Mouse (Mus musculus) frontal cortex, postnatal 36 days (tissue): ENCODE data around the gene Syt6.
A peak's percentile ranks its signal among the peaks of the same experiment; 100 is the strongest.
"Not testable (repeated sequence)": the region's sequence is repeated elsewhere in the genome, so short reads cannot be mapped to it uniquely, and the experiment has no call there.

Source experiments
- DNase-seq, 2 experiments: peaks; one replicate each; pipeline ENCODE4 v3.0.0; 2022; ENCODE audit warnings: low spot score in 2 of 2

Syt6 gene

GRCm38 (mm10) chr3:103601011-103601410, 26.0 kb downstream of the Syt6 start:
- DNase-seq: peak; percentile 67 to 80

- no peak for DNase-seq
These were observed 26.5 kb downstream of the Syt6 start for GRCm38 (mm10) chr3:103601561-103601960.

- DNase-seq: peak; percentile 36 to 38
These were observed 31.1 kb downstream of the Syt6 start for GRCm38 (mm10) chr3:103606045-103606597.

GRCm38 (mm10) chr3:103606660-103607595, 31.9 kb downstream of the Syt6 start:
- DNase-seq: peak in 1 of 2 experiments; percentile 9

- DNase-seq: no peak
These were observed 35.2 kb downstream of the Syt6 start for GRCm38 (mm10) chr3:103610231-103610630.

- peak; percentile 55 to 60 for DNase-seq
These were observed 37.8 kb downstream of the Syt6 start for GRCm38 (mm10) chr3:103612636-103613355.

- no peak for DNase-seq
These were observed 40.6 kb downstream of the Syt6 start for GRCm38 (mm10) chr3:103615621-103616020.

GRCm38 (mm10) chr3:103616981-103617380, 42.0 kb downstream of the Syt6 start:
- DNase-seq: no peak

GRCm38 (mm10) chr3:103620101-103620500, 45.1 kb downstream of the Syt6 start:
- no peak for DNase-seq

GRCm38 (mm10) chr3:103623893-103624470, 49.0 kb downstream of the Syt6 start:
- DNase-seq: no peak

- no peak for DNase-seq
These were observed 49.6 kb downstream of the Syt6 start for GRCm38 (mm10) chr3:103624591-103625051.

GRCm38 (mm10) chr3:103625169-103625568, 50.1 kb downstream of the Syt6 start:
- DNase-seq: no peak

- DNase-seq: no peak
These were observed 51.5 kb downstream of the Syt6 start for GRCm38 (mm10) chr3:103626481-103626880.

GRCm38 (mm10) chr3:103627661-103628060, 52.6 kb downstream of the Syt6 start:
- no peak for DNase-seq

GRCm38 (mm10) chr3:103633124-103633523, 58.1 kb downstream of the Syt6 start:
- no peak for DNase-seq

GRCm38 (mm10) chr3:103633831-103634230, 58.8 kb downstream of the Syt6 start:
- no peak for DNase-seq

GRCm38 (mm10) chr3:103634256-103634655, 59.2 kb downstream of the Syt6 start:
- DNase-seq: no peak

- no peak for DNase-seq
These were observed 62.6 kb downstream of the Syt6 start for GRCm38 (mm10) chr3:103637641-103638040.

- DNase-seq: no peak
These were observed 65.3 kb downstream of the Syt6 start for GRCm38 (mm10) chr3:103640226-103640803.

- no peak for DNase-seq
These were observed 66.3 kb downstream of the Syt6 start for GRCm38 (mm10) chr3:103641301-103641700.

GRCm38 (mm10) chr3:103645968-103646367, 70.9 kb downstream of the Syt6 start, which contains the start of gene Atg4a-ps:
Atg4a-ps (minus strand) TSS chr3:103646068.
- not testable (repeated sequence) for DNase-seq
